Mouse (Mus musculus) E14TG2a.4 (cell line): Measurements from ENCODE around the gene Cpn2.

Source experiments
- CTCF ChIP-seq: conservative IDR thresholded peaks from 2 replicates; pipeline ENCODE4 v1.5.1; 2014; ENCODE audit warnings: low read length
- NANOG ChIP-seq: IDR thresholded peaks from 2 replicates; pipeline ENCODE4 v1.6.1; 2014; ENCODE audit warnings: borderline replicate concordance, low read length, mixed read lengths

DNA sequence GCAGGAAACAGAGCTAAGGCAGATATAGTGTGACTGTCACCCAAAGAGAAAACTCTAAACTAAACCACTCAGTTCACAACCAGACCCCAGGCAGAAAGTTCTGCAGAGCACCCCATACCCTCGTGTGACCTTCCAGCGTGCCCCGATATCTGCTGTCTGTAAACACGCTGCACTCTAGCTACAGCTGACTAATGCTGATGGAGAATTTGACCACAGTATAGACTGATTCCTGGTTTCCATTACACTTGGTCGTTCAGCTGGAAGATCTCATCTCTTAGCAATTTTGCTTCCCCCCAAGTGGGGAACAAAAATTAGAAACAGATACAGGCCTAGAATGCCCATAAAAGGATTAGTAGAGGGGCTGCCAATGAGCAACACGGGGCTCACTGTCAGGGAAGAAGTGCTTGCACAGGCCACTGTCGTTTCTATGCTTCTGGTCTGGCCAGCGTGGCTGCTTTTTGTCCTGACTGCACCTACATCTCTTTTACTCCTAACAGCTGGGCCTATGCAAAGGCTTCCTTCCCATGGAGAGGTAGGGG, 4.0 kb upstream of the Cpn2 start:
- no peak for TF ChIP-seq CTCF
- TF ChIP-seq NANOG: no peak
